Mouse (Mus musculus): ENCODE results near the gene Inpp5a. TPM values are rescaled to one million over a fixed set of nuclear protein-coding genes. Genes with fewer than 3 reads are reported as not detected.

Gene Inpp5a
- polyA plus RNA-seq, 1 experiment from 2014 or later, result 25.4 TPM

DNA sequence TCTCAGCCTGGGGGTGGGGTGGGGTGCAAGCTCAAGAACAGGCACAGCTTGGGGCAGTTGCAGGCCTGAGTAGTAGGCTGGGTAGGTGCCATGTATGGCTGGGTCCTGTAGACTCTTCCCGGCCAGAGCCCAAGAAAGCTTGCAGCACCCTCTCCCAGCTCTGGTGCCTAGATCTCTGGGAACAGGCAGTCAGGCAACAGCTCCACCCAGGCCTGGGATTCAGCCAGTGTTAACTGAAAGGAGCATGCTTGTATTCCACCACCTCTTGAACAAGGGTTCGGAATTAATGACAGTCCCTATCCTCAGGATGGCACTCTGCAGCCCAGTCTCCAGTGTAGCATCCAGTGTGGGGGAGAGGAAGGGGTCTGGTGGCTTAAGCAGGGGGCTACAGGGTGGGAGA is 20.7 kb upstream of the Inpp5a start:
- WGBS, result 62% methylated on average over 2 of the region's 2 CpGs
- Histone ChIP-seq H3K4me2 (replicated peaks; ENCODE audit: low read depth) (0 out of 2 replicates have a peak overlapping the region, but pooled peaks have one; percentile 11), H3K4me1 (replicated peaks; ENCODE audit: control insufficient read depth, insufficient read depth) (peaks cover 36% of the 10 kb centered on the region), H3K9ac (ENCODE audit: low read length) (peak overlapping the region; percentile 47), H3K36me3 (ENCODE audit: control insufficient read depth, insufficient read depth, low read length) (no peaks in the 10 kb centered on the region), H3K4me3 (ENCODE audit: low read depth, low read length) (no peak overlapping the region), H3K27me3 (ENCODE audit: control insufficient read depth, insufficient read depth, low read length) (no peaks in the 10 kb centered on the region), H3K27ac (replicated peaks) (peak overlapping the region; percentile 89), H3K9me3 (ENCODE audit: control insufficient read depth, low read length) (no peaks in the 10 kb centered on the region)
- no peak for ATAC-seq (ENCODE audit: low FRiP score, low TSS enrichment)
- DNase-seq (ENCODE audit: low spot score), result no peak
- TF ChIP-seq CTCF (IDR thresholded peaks at IDR 0.05; ENCODE audit: low read depth), result peak; percentile 13; the same call in 1 of the 2 replicates
- TF ChIP-seq EP300 (optimal IDR thresholded peaks at IDR 0.05), result no peak

DNA sequence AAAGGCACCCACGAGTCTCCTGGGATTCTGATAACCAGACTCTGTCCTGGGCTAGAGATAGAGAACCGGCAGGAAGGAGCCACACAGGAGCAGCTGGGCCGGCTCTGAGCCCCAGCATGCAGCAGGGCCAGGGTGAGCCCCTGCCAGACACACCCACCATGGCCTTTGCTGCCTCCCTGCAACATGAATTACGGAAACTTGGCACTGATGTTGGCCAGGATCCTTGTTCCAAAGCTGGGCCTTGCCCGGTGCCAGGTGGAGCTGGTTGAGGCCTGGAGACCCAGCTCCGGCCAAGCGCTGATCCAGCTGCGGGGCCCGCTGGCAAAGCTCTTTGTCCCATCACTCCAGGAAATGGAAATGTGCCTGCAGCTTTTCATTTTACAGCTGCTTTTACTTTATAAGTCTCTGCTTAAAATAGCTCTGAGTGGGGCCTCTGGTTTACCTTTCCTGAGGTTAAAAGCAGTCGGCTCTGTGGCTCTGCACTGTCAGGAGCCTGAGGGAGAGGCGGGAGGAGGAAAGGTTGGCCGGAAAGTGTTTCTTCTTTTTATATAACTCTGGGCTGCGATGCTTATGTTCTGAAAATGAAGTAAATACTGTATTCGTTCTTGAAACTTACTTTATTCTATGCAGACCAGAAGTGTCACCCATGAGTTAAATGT is 20.1 kb upstream of the Inpp5a start:
- Histone ChIP-seq H3K27ac (replicated peaks) (peak overlapping the region; percentile 89), H3K4me3 (ENCODE audit: low read depth, low read length) (no peak overlapping the region), H3K4me1 (replicated peaks; ENCODE audit: control insufficient read depth, insufficient read depth) (peaks cover 31% of the 10 kb centered on the region), H3K9ac (ENCODE audit: low read length) (peak overlapping the region; percentile 47; the same call in 1 of the 2 replicates), H3K36me3 (ENCODE audit: control insufficient read depth, insufficient read depth, low read length) (no peaks in the 10 kb centered on the region), H3K9me3 (ENCODE audit: control insufficient read depth, low read length) (no peaks in the 10 kb centered on the region), H3K4me2 (replicated peaks; ENCODE audit: low read depth) (no peak overlapping the region), H3K27me3 (ENCODE audit: control insufficient read depth, insufficient read depth, low read length) (no peaks in the 10 kb centered on the region)
- ATAC-seq (ENCODE audit: low FRiP score, low TSS enrichment), result peak; percentile 34
- TF ChIP-seq CTCF (IDR thresholded peaks at IDR 0.05; ENCODE audit: low read depth), result no peak
- TF ChIP-seq EP300 (optimal IDR thresholded peaks at IDR 0.05), result no peak
- peak; percentile 75 for DNase-seq (ENCODE audit: low spot score)
- WGBS, result 13% methylated on average over 14 of the region's 14 CpGs

DNA sequence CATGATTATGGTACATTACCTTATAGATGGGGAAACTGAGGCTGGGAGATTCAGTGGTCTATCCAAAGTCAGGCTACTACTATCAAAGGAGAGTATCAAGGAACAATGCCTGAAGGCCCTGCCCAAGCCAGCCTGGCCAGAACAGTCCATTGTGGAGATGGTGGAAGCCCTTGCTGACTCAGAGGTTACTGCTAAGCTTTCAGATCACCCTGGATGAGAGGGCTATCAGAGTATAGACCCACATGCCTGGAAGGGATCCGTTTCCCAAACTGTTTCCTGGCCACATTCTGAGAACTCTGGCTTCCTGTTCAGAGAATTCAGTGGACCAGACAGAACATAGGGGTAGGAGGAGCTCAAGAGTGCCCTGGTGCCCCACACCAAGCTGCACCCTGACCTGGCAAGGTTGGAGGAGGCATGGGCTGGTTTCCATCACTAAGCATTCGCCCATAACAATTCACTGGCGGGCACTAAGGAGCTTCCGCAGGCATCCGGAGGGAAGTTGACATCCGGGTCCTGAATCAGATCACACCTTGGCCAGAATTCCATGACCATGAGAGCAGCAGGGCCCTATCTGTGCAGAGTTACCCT is 19.3 kb upstream of the Inpp5a start:
- no peaks in the 10 kb centered on the region for H3K27me3 ChIP-seq (ENCODE audit: control insufficient read depth, insufficient read depth, low read length)
- H3K9ac ChIP-seq (ENCODE audit: low read length), result no peak overlapping the region
- H3K4me1 ChIP-seq (replicated peaks; ENCODE audit: control insufficient read depth, insufficient read depth), result peaks cover 26% of the 10 kb centered on the region
- H3K36me3 ChIP-seq (ENCODE audit: control insufficient read depth, insufficient read depth, low read length), result no peaks in the 10 kb centered on the region
- no peaks in the 10 kb centered on the region for H3K9me3 ChIP-seq (ENCODE audit: control insufficient read depth, low read length)
- no peak overlapping the region for H3K4me2 ChIP-seq (replicated peaks; ENCODE audit: low read depth)
- no peak overlapping the region for H3K4me3 ChIP-seq (ENCODE audit: low read depth, low read length)
- DNase-seq (ENCODE audit: low spot score), result no peak
- 85% methylated on average over 6 of the region's 6 CpGs for WGBS
- peak overlapping the region; percentile 89 for H3K27ac ChIP-seq (replicated peaks)
- TF ChIP-seq CTCF (IDR thresholded peaks at IDR 0.05; ENCODE audit: low read depth) (no peak), EP300 (optimal IDR thresholded peaks at IDR 0.05) (no peak)
- ATAC-seq (ENCODE audit: low FRiP score, low TSS enrichment), result no peak

DNA sequence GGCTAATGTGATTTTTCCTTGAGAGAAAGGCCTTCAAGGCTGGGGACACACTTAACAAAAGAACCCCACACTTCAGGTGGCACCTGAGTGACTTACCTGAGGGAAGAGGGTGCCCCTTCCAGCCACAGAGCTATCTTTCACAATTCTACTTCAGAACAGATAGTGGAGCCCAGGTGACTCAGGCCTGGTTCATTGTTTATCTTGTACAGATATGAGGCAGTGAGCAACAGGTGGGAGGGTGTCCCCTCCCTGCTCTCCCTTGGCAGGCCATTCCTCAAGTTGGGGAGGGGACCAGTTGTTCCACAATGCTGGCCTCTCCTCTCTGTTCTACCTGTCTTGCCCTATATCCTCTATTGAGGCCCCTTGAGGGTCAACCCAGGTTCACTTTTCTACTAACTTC is 17.5 kb upstream of the Inpp5a start:
- no peak overlapping the region for H3K9ac ChIP-seq (ENCODE audit: low read length)
- ATAC-seq (ENCODE audit: low FRiP score, low TSS enrichment) (peak; percentile 69), DNase-seq (ENCODE audit: low spot score) (no peak)
- no peak overlapping the region for H3K4me2 ChIP-seq (replicated peaks; ENCODE audit: low read depth)
- no peaks in the 10 kb centered on the region for H3K36me3 ChIP-seq (ENCODE audit: control insufficient read depth, insufficient read depth, low read length)
- no peak overlapping the region for H3K4me3 ChIP-seq (ENCODE audit: low read depth, low read length)
- no peaks in the 10 kb centered on the region for H3K27me3 ChIP-seq (ENCODE audit: control insufficient read depth, insufficient read depth, low read length)
- peaks cover 16% of the 10 kb centered on the region for H3K4me1 ChIP-seq (replicated peaks; ENCODE audit: control insufficient read depth, insufficient read depth)
- no peak for TF ChIP-seq EP300 (optimal IDR thresholded peaks at IDR 0.05)
- TF ChIP-seq CTCF (IDR thresholded peaks at IDR 0.05; ENCODE audit: low read depth), result no peak
- no peaks in the 10 kb centered on the region for H3K9me3 ChIP-seq (ENCODE audit: control insufficient read depth, low read length)
- 0 out of 2 replicates have a peak overlapping the region, but pooled peaks have one; percentile 31 for H3K27ac ChIP-seq (replicated peaks)

DNA sequence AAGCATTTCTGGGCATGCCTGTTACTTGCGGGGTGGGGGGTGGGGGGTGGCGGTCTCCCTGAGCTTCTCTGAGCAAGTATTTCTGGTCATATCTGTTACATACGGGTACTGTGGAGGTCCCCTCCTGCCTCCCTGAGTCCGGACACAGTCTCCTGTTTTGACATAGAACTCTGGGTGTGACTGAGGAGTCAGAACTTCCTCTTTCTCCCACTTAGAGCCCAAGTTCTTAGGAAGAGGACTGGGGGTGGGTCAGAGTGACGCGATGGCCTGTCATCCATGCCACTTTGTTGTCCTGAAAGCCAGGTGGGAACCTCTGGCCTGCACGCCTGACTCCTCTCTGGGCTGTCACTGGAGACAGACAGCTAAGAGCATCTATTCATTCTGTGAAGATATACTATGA is 11.5 kb upstream of the Inpp5a start:
- Histone ChIP-seq H3K36me3 (ENCODE audit: control insufficient read depth, insufficient read depth, low read length) (no peaks in the 10 kb centered on the region), H3K4me3 (ENCODE audit: low read depth, low read length) (no peak overlapping the region), H3K27ac (replicated peaks) (no peak overlapping the region), H3K9me3 (ENCODE audit: control insufficient read depth, low read length) (no peaks in the 10 kb centered on the region), H3K4me1 (replicated peaks; ENCODE audit: control insufficient read depth, insufficient read depth) (no peaks in the 10 kb centered on the region), H3K9ac (ENCODE audit: low read length) (no peak overlapping the region), H3K4me2 (replicated peaks; ENCODE audit: low read depth) (no peak overlapping the region), H3K27me3 (ENCODE audit: control insufficient read depth, insufficient read depth, low read length) (no peaks in the 10 kb centered on the region)
- ATAC-seq (ENCODE audit: low FRiP score, low TSS enrichment) (no peak), DNase-seq (ENCODE audit: low spot score) (no peak)
- TF ChIP-seq CTCF (IDR thresholded peaks at IDR 0.05; ENCODE audit: low read depth), result no peak
- no peak for TF ChIP-seq EP300 (optimal IDR thresholded peaks at IDR 0.05)
- WGBS, result 73% methylated on average over 7 of the region's 7 CpGs

DNA sequence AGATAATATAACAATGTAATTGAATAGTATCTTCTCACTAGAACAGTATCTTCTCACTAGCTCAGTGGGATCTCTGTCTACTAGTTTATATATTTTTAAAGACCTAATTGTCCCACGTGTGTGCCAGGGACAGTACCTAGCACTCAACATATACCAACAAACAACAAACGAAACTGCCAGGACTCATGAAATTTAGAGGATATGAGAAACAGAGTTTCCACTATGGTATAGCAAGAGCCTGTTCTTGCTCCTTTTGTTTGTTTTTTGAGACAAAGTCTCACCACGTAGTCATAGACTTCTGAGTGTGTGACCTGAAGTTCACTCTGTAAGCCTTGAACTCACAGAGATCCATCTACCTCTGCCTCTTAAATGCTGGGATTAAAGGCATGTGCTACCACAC is 10.6 kb upstream of the Inpp5a start:
- no peak for ATAC-seq (ENCODE audit: low FRiP score, low TSS enrichment)

More for the DNA sequence above, 10.6 kb upstream of the Inpp5a start:
- Histone ChIP-seq H3K4me1 (replicated peaks; ENCODE audit: control insufficient read depth, insufficient read depth) (no peaks in the 10 kb centered on the region), H3K9me3 (ENCODE audit: control insufficient read depth, low read length) (no peaks in the 10 kb centered on the region), H3K36me3 (ENCODE audit: control insufficient read depth, insufficient read depth, low read length) (no peaks in the 10 kb centered on the region), H3K9ac (ENCODE audit: low read length) (no peak overlapping the region), H3K27ac (replicated peaks) (no peak overlapping the region), H3K4me2 (replicated peaks; ENCODE audit: low read depth) (no peak overlapping the region), H3K4me3 (ENCODE audit: low read depth, low read length) (no peak overlapping the region), H3K27me3 (ENCODE audit: control insufficient read depth, insufficient read depth, low read length) (no peaks in the 10 kb centered on the region)
- TF ChIP-seq EP300 (optimal IDR thresholded peaks at IDR 0.05), result no peak
- 76% methylated on average over 3 of the region's 3 CpGs for WGBS
- DNase-seq (ENCODE audit: low spot score), result no peak
